Mouse (Mus musculus): Measurements from ENCODE around the gene Tmem175.
"Not testable (repeated sequence)": the region's sequence is repeated elsewhere in the genome, so short reads cannot be mapped to it uniquely, and the experiment has no call there.

- not testable (repeated sequence) for TF ChIP-seq CTCF (IDR thresholded peaks at IDR 0.05; ENCODE audit: control insufficient read depth, insufficient read depth, low read length); POLR2A (IDR thresholded peaks at IDR 0.05; ENCODE audit: borderline replicate concordance, control insufficient read depth, low read depth, low read length)
Observed at GRCm38 (mm10) chr5:108634088-108634487, 4.5 kb downstream of the Tmem175 start.

Measured in bone marrow, adult 2 months (tissue).